Mouse (Mus musculus): ENCODE results near the gene C2cd3. TPM values are rescaled to one million over a fixed set of nuclear protein-coding genes. Genes with fewer than 3 reads are reported as not detected.

C2cd3 gene
- polyA plus RNA-seq, 1 experiment from 2014 or later: 48.8 TPM

DNA sequence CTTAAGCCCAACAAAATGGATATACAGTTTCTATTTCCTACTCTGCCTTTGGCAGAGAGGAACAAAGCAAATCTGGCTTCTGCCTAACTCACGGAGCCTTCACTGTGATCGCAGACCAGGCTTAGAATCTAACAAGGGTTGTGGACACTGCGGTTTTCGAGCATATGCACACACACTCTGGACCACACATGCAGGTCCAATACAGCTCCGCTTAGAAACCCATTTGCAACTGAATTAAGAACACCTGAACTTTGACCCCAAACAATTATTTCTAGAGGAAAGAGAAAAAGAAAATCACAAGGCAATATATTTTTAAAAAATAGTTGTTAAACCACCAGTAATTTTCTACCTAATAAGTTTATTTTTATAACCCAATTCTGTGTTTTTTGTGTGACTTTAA is 15.7 kb upstream of the C2cd3 start:
- no peaks in the 10 kb centered on the region for H3K36me3 ChIP-seq (ENCODE audit: control insufficient read depth, insufficient read depth, low read length)
- no peaks in the 10 kb centered on the region for H3K27me3 ChIP-seq (ENCODE audit: control insufficient read depth, insufficient read depth, low read length)
- H3K4me2 ChIP-seq (ENCODE audit: low read depth, low read length, severe bottlenecking): no peak overlapping the region
- no peak overlapping the region for H3K27ac ChIP-seq (ENCODE audit: low read depth, low read length)
- DNase-seq (ENCODE audit: low spot score) (no peak), ATAC-seq (replicated peaks; ENCODE audit: low FRiP score) (no peak)
- H3K4me1 ChIP-seq (replicated peaks; ENCODE audit: control insufficient read depth, insufficient read depth, low read length): no peaks in the 10 kb centered on the region
- no peak overlapping the region for H3K4me3 ChIP-seq (ENCODE audit: low read depth, low read length)
- H3K9ac ChIP-seq (ENCODE audit: low read length): no peak overlapping the region
- H3K9me3 ChIP-seq (ENCODE audit: control insufficient read depth, low read length): no peaks in the 10 kb centered on the region
- WGBS: 88% methylated on average over 5 of the region's 5 CpGs

GRCm38 (mm10) chr7:100356768-100357167 is 15.3 kb upstream of the C2cd3 start:
- Histone ChIP-seq H3K9me3 (ENCODE audit: control insufficient read depth, low read length) (no peaks in the 10 kb centered on the region), H3K36me3 (ENCODE audit: control insufficient read depth, insufficient read depth, low read length) (no peaks in the 10 kb centered on the region), H3K4me1 (replicated peaks; ENCODE audit: control insufficient read depth, insufficient read depth, low read length) (no peaks in the 10 kb centered on the region), H3K4me2 (ENCODE audit: low read depth, low read length, severe bottlenecking) (no peak overlapping the region), H3K4me3 (ENCODE audit: low read depth, low read length) (no peak overlapping the region), H3K27ac (ENCODE audit: low read depth, low read length) (no peak overlapping the region), H3K27me3 (ENCODE audit: control insufficient read depth, insufficient read depth, low read length) (no peaks in the 10 kb centered on the region), H3K9ac (ENCODE audit: low read length) (no peak overlapping the region)
- DNase-seq (ENCODE audit: low spot score) (no peak), ATAC-seq (replicated peaks; ENCODE audit: low FRiP score) (no peak)
- 100% methylated on average over 1 of the region's 1 CpGs for WGBS

DNA sequence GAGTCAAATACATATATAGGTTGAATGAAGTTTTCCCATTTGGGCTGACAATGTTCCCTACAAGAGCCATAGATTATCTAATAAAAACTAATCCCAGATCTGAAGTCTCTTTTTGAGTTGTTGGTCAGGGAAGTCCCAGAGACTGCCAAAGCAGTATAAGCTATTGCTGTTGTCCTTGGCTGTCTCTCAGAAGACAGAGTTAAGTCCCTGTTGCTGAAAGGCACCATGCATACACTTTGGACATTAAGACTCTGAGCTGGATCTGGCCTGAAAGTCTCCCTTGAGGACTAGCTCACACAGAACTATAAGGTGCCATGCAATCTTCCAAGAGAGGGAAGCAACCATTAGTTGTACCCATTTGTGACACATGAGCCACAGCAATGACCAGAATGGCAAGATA is 14.2 kb upstream of the C2cd3 start:
- Histone ChIP-seq H3K27me3 (ENCODE audit: control insufficient read depth, insufficient read depth, low read length) (no peaks in the 10 kb centered on the region), H3K4me2 (ENCODE audit: low read depth, low read length, severe bottlenecking) (no peak overlapping the region), H3K4me3 (ENCODE audit: low read depth, low read length) (no peak overlapping the region), H3K9ac (ENCODE audit: low read length) (no peak overlapping the region), H3K27ac (ENCODE audit: low read depth, low read length) (no peak overlapping the region), H3K36me3 (ENCODE audit: control insufficient read depth, insufficient read depth, low read length) (no peaks in the 10 kb centered on the region), H3K4me1 (replicated peaks; ENCODE audit: control insufficient read depth, insufficient read depth, low read length) (no peaks in the 10 kb centered on the region), H3K9me3 (ENCODE audit: control insufficient read depth, low read length) (no peaks in the 10 kb centered on the region)
- DNase-seq (ENCODE audit: low spot score) (no peak), ATAC-seq (replicated peaks; ENCODE audit: low FRiP score) (no peak)

- ATAC-seq (replicated peaks; ENCODE audit: low FRiP score): no peak
- no peak overlapping the region for H3K9ac ChIP-seq (ENCODE audit: low read length)
- H3K4me1 ChIP-seq (replicated peaks; ENCODE audit: control insufficient read depth, insufficient read depth, low read length): 0 out of 2 replicates have a peak, but pooled peaks cover 3% of the 10 kb centered on the region
- no peak overlapping the region for H3K27ac ChIP-seq (ENCODE audit: low read depth, low read length)
- WGBS: 88% methylated on average over 2 of the region's 2 CpGs
- no peak overlapping the region for H3K4me3 ChIP-seq (ENCODE audit: low read depth, low read length)
- no peaks in the 10 kb centered on the region for H3K27me3 ChIP-seq (ENCODE audit: control insufficient read depth, insufficient read depth, low read length)
- no peak overlapping the region for H3K4me2 ChIP-seq (ENCODE audit: low read depth, low read length, severe bottlenecking)
- no peaks in the 10 kb centered on the region for H3K9me3 ChIP-seq (ENCODE audit: control insufficient read depth, low read length)
- no peak for DNase-seq (ENCODE audit: low spot score)
- H3K36me3 ChIP-seq (ENCODE audit: control insufficient read depth, insufficient read depth, low read length): no peaks in the 10 kb centered on the region; the same call in 1 of the 2 replicates
Measured at GRCm38 (mm10) chr7:100363162-100363561, 8.9 kb upstream of the C2cd3 start.

GRCm38 (mm10) chr7:100364888-100365287 is 7.1 kb upstream of the C2cd3 start:
- ATAC-seq (replicated peaks; ENCODE audit: low FRiP score) (no peak), DNase-seq (ENCODE audit: low spot score) (no peak)
- no peak overlapping the region for H3K4me2 ChIP-seq (ENCODE audit: low read depth, low read length, severe bottlenecking)
- no peaks in the 10 kb centered on the region for H3K9me3 ChIP-seq (ENCODE audit: control insufficient read depth, low read length)
- H3K4me3 ChIP-seq (ENCODE audit: low read depth, low read length): no peak overlapping the region
- H3K27me3 ChIP-seq (ENCODE audit: control insufficient read depth, insufficient read depth, low read length): no peaks in the 10 kb centered on the region
- H3K36me3 ChIP-seq (ENCODE audit: control insufficient read depth, insufficient read depth, low read length): no peaks in the 10 kb centered on the region; the same call in 1 of the 2 replicates
- H3K27ac ChIP-seq (ENCODE audit: low read depth, low read length): no peak overlapping the region
- H3K9ac ChIP-seq (ENCODE audit: low read length): no peak overlapping the region
- H3K4me1 ChIP-seq (replicated peaks; ENCODE audit: control insufficient read depth, insufficient read depth, low read length): 0 out of 2 replicates have a peak, but pooled peaks cover 3% of the 10 kb centered on the region
- 71% methylated on average over 6 of the region's 6 CpGs for WGBS

DNA sequence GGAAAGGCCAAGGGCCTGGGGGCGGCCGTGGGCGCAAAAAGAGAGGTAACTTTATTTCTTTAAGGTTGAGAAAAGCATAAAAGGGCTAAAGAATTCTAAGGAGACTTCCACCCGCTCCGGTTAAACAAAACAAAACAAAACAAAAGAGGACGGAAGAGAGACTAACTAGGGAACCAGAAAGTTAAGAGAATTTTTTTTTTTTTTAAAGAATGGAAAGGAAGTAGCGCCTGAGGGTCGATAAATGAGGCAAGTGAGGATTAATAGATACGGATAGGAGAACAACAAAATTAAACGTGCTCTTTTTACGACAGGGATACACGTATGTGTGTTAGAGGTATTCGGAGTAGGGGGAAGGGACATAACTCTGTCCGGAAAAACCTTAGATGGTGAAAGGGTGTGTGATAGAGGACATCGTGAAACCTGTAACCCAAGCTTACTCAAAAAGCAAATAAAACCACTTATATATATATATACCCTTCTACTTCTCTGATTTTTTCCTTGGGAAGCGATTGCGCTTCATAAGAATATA is 483 bp downstream of the C2cd3 start:
- 0 out of 2 replicates have a peak, but pooled peaks have one; percentile 24 for ATAC-seq (replicated peaks; ENCODE audit: low FRiP score)
- WGBS: 8% methylated on average over 17 of the region's 17 CpGs
- Histone ChIP-seq H3K9me3 (ENCODE audit: control insufficient read depth, low read length) (no peaks in the 10 kb centered on the region), H3K27ac (ENCODE audit: low read depth, low read length) (peak overlapping the region; percentile 90), H3K4me1 (replicated peaks; ENCODE audit: control insufficient read depth, insufficient read depth, low read length) (peaks cover 4% of the 10 kb centered on the region; the same call in 1 of the 2 replicates), H3K27me3 (ENCODE audit: control insufficient read depth, insufficient read depth, low read length) (no peaks in the 10 kb centered on the region), H3K4me3 (ENCODE audit: low read depth, low read length) (peak overlapping the region; percentile 74), H3K4me2 (ENCODE audit: low read depth, low read length, severe bottlenecking) (peak overlapping the region; percentile 53), H3K9ac (ENCODE audit: low read length) (peak overlapping the region; percentile 73), H3K36me3 (ENCODE audit: control insufficient read depth, insufficient read depth, low read length) (no peaks in the 10 kb centered on the region; the same call in 1 of the 2 replicates)
- no peak for DNase-seq (ENCODE audit: low spot score)

- no peak overlapping the region for H3K4me3 ChIP-seq (ENCODE audit: low read depth, low read length)
- H3K27ac ChIP-seq (ENCODE audit: low read depth, low read length): no peak overlapping the region
- H3K9ac ChIP-seq (ENCODE audit: low read length): no peak overlapping the region
- DNase-seq (ENCODE audit: low spot score): no peak
- no peak for ATAC-seq (replicated peaks; ENCODE audit: low FRiP score)
- H3K4me2 ChIP-seq (ENCODE audit: low read depth, low read length, severe bottlenecking): no peak overlapping the region
- 86% methylated on average over 2 of the region's 2 CpGs for WGBS
- no peaks in the 10 kb centered on the region for H3K4me1 ChIP-seq (replicated peaks; ENCODE audit: control insufficient read depth, insufficient read depth, low read length)
- H3K36me3 ChIP-seq (ENCODE audit: control insufficient read depth, insufficient read depth, low read length): no peaks in the 10 kb centered on the region; the same call in 1 of the 2 replicates
- H3K9me3 ChIP-seq (ENCODE audit: control insufficient read depth, low read length): no peaks in the 10 kb centered on the region
- H3K27me3 ChIP-seq (ENCODE audit: control insufficient read depth, insufficient read depth, low read length): no peaks in the 10 kb centered on the region
Measured at GRCm38 (mm10) chr7:100378257-100378656, 6.2 kb downstream of the C2cd3 start.

- H3K4me3 ChIP-seq (ENCODE audit: low read depth, low read length): no peak overlapping the region
- H3K27ac ChIP-seq (ENCODE audit: low read depth, low read length): no peak overlapping the region
- no peak for ATAC-seq (replicated peaks; ENCODE audit: low FRiP score)
- no peaks in the 10 kb centered on the region for H3K36me3 ChIP-seq (ENCODE audit: control insufficient read depth, insufficient read depth, low read length)
- H3K4me2 ChIP-seq (ENCODE audit: low read depth, low read length, severe bottlenecking): no peak overlapping the region
- H3K9me3 ChIP-seq (ENCODE audit: control insufficient read depth, low read length): no peaks in the 10 kb centered on the region
- H3K27me3 ChIP-seq (ENCODE audit: control insufficient read depth, insufficient read depth, low read length): no peaks in the 10 kb centered on the region
- H3K4me1 ChIP-seq (replicated peaks; ENCODE audit: control insufficient read depth, insufficient read depth, low read length): no peaks in the 10 kb centered on the region
- H3K9ac ChIP-seq (ENCODE audit: low read length): no peak overlapping the region
- DNase-seq (ENCODE audit: low spot score): no peak
Measured at GRCm38 (mm10) chr7:100381161-100381560, 9.1 kb downstream of the C2cd3 start.

GRCm38 (mm10) chr7:100383207-100383606 is 11.2 kb downstream of the C2cd3 start:
- no peak overlapping the region for H3K4me3 ChIP-seq (ENCODE audit: low read depth, low read length)
- H3K27ac ChIP-seq (ENCODE audit: low read depth, low read length): no peak overlapping the region
- H3K36me3 ChIP-seq (ENCODE audit: control insufficient read depth, insufficient read depth, low read length): no peaks in the 10 kb centered on the region
- no peak overlapping the region for H3K4me2 ChIP-seq (ENCODE audit: low read depth, low read length, severe bottlenecking)
- H3K9me3 ChIP-seq (ENCODE audit: control insufficient read depth, low read length): no peaks in the 10 kb centered on the region
- no peaks in the 10 kb centered on the region for H3K4me1 ChIP-seq (replicated peaks; ENCODE audit: control insufficient read depth, insufficient read depth, low read length)
- no peaks in the 10 kb centered on the region for H3K27me3 ChIP-seq (ENCODE audit: control insufficient read depth, insufficient read depth, low read length)
- H3K9ac ChIP-seq (ENCODE audit: low read length): no peak overlapping the region
- DNase-seq (ENCODE audit: low spot score) (no peak), ATAC-seq (replicated peaks; ENCODE audit: low FRiP score) (no peak)
- WGBS: 92% methylated on average over 2 of the region's 2 CpGs
